Mouse (Mus musculus) thymus, adult 2 months (tissue): ENCODE data around the gene Gar1.

ENCODE experiments used
- CTCF ChIP-seq: fragments of 200-500 bp; IDR thresholded peaks from 2 replicates; pipeline ENCODE4 v1.5.1; 2012; ENCODE audit warnings: mild to moderate bottlenecking, control low read depth, low read length, moderate library complexity, borderline replicate concordance; ENCODE audit not compliant: control insufficient read depth, poor library complexity, insufficient read depth; ENCODE audit errors: extremely low read depth
- POLR2A ChIP-seq: fragments of 200-500 bp; IDR thresholded peaks from 2 replicates; pipeline ENCODE4 v1.6.1; 2012; ENCODE audit warnings: mild to moderate bottlenecking, low read length, control low read depth, moderate library complexity; ENCODE audit not compliant: control insufficient read depth, poor library complexity, insufficient read depth; ENCODE audit errors: extremely low read depth

DNA sequence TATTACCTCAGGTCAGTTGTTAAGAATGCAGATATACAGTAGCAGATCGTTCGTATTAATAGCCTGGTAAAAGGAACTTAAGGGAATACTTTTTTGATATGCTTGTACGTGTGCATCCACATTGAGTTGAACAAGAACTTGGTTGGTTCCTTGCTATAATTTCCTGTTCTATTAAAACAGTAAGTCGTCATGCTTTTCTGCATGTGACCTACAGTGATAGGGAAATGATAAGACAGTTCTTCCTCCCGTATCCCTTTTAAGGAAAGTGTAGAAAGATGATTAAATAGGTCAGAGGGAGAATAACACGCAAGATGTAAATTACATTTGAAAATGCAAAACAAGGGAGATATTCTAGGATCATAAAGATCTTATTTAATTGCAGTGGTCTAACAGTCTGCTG is 5.8 kb upstream of the Gar1 start:
- no peak for TF ChIP-seq CTCF
- TF ChIP-seq POLR2A, result no peak
